Mouse (Mus musculus) frontal cortex, postnatal 25 days (tissue): ENCODE measurements around the gene Olfr1181.
"Not testable (repeated sequence)": the region's sequence is repeated elsewhere in the genome, so short reads cannot be mapped to it uniquely, and the experiment has no call there.

Experiments used
- DNase-seq, 2 experiments: peaks; one replicate each; pipeline ENCODE4 v3.0.0; 2022; ENCODE audit warnings: low spot score in 2 of 2

Gene Olfr1181

GRCm38 (mm10) chr2:88426071-88426470 is at the start of gene Olfr1181:
Gene Olfr1181 (minus strand): TSS chr2:88426171.
- DNase-seq, result no peak

- DNase-seq, result not testable (repeated sequence)
Observed at GRCm38 (mm10) chr2:88454567-88454966, 28.6 kb upstream of the Olfr1181 start, which contains the start of gene Olfr1183. Gene Olfr1183 (plus strand): TSS chr2:88454867.

DNA sequence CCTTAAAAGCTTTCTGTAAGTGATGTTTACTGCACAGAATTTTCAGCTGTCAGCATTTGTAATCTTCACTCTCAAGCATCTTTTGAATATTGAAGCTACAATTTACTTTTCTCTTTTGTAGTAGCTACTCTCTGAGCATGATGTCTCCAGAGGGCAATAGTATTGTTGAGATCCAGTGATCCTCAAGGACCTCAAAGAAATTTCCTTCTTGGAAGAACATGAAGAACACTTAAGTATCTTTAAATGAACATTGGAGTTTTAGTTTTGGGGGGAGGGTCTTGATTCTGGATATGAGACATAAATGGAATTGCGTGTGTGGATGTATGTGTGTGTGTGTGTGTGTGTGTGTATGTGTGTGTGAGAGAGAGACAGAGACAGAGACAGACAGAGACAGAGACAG is 23.1 kb upstream of the Olfr1181 start, which contains the start of gene Gm13757:
TSS of gene Gm13757 (minus strand) at position 101 of the 400 bp plus-strand sequence.
- no peak for DNase-seq

DNA sequence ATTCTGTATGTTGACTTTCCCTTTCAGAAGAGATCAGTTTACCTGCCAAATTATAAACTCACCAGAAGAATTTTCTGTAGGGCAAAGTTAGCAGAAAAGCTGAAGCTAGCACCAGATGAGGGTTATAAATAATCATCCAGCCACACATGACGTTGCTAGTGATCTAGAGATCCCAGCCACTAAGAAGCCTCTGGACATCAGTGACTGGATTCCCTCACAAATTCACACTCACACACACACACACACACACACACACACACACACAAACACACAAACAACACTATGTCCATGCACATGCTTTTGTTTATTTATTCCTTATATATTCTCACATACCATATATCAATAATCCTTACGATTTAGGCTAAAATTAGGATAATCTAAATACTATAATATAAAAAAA is 6.9 kb downstream of the Olfr1181 start, which contains the start of gene Olfr1180:
TSS of gene Olfr1180 (minus strand) at position 101 of the 400 bp plus-strand sequence.
- DNase-seq, result no peak

GRCm38 (mm10) chr2:88406353-88406752 is 19.6 kb downstream of the Olfr1181 start, which contains the start of gene Olfr1179:
Gene Olfr1179 (minus strand): TSS chr2:88406453.
- no peak for DNase-seq

DNA sequence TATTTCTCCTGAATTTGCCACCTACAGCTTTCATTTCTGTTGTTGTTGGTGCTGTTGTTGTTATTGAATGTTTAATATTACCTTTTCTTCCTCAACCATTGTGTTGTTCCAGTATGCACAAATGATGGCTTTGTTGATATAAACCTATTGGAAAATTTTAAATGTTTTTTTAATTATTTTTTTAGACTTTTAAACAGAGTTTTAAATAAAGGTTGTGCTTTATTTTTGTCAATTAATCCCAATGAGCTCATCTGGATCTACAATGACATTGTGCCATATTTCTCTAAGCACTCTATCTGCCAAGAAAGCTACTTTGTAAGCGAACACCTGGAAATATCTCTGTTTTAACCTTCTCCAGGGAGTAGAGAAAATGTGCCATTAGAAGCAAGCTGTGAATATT is 39.2 kb downstream of the Olfr1181 start, which contains the start of gene Olfr1178:
TSS of gene Olfr1178 (plus strand) at position 301 of the 400 bp plus-strand sequence.
- no peak for DNase-seq
